Mouse (Mus musculus) megakaryocyte, embryonic 14.5 days (primary cell): ENCODE measurements around the gene Csmd2.

Experiments
- FLI1 ChIP-seq: IDR thresholded peaks from 2 replicates; pipeline ENCODE4 v1.6.1; 2012; ENCODE audit warnings: low read length, inconsistent platforms, mixed read lengths
- GATA1 ChIP-seq: IDR thresholded peaks from 3 replicates; pipeline ENCODE4 v1.6.1; 2012; ENCODE audit warnings: mixed read lengths, low read length, inconsistent platforms, borderline replicate concordance

GRCm38 (mm10) chr4:128509885-128510284, 522.2 kb downstream of the Csmd2 start:
- TF ChIP-seq GATA1: no peak
- no peak for TF ChIP-seq FLI1
